Mouse (Mus musculus): ENCODE results near the gene Hnrnpr. TPM values are rescaled to one million over a fixed set of nuclear protein-coding genes. Genes with fewer than 3 reads are reported as not detected.

The Hnrnpr gene
- polyA plus RNA-seq, 1 experiment from 2014 or later: 263 TPM

DNA sequence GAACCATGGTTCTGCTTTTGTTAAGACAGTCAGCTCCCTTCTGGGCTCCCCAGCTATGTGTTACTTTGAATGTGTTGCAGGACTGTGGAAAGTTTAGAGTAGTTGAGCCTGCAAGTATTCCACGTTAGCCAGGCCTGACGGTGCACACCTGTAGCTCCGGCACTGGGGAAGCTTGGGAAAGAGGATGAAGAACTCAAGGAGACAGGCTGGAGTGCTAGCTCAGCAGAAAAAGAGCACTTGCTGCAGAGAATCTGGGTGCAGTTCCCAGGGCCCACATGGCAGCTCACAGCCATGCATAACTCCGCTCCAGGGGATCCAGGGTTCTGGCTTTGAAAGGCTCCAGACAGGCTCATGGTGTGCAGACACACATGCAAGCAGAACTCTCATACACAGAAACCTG is 46.7 kb downstream of the Hnrnpr start:
- ATAC-seq (ENCODE audit: low FRiP score, low read depth): no peak
- Histone ChIP-seq H3K9ac (no peak overlapping the region), H3K27me3 (no peaks in the 10 kb centered on the region), H3K9me3 (no peaks in the 10 kb centered on the region), H3K4me3 (no peak overlapping the region), H3K4me2 (replicated peaks) (no peak overlapping the region), H3K27ac (no peak overlapping the region), H3K4me1 (no peaks in the 10 kb centered on the region), H3K36me3 (peaks cover 85% of the 10 kb centered on the region)
- WGBS: 93% methylated on average over 4 of the region's 4 CpGs

DNA sequence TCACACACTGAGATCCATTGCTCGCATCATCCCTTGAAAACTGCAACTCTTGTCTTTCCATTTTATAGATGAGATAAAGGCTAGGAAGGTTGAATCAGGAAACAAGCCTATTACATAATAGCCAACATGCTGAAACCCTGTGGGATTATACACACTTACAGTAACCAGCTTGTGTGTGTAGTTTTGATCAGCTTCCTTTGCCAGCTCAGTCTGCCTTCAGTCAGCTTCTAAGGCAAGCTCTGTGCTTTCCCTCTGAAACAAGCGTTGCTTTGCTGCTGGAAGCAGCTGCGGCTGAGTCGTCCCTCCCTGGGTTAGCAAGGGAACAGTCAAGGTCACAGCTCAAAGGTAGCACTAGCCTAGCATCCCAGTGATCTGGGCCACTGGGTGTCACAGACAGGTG is 57.1 kb downstream of the Hnrnpr start:
- Histone ChIP-seq H3K36me3 (no peaks in the 10 kb centered on the region), H3K9me3 (no peaks in the 10 kb centered on the region), H3K4me2 (replicated peaks) (no peak overlapping the region), H3K27ac (no peak overlapping the region), H3K9ac (no peak overlapping the region), H3K27me3 (no peaks in the 10 kb centered on the region), H3K4me3 (no peak overlapping the region), H3K4me1 (no peaks in the 10 kb centered on the region; the same call in 1 of the 2 replicates)
- WGBS: 69% methylated on average over 4 of the region's 4 CpGs
- no peak for ATAC-seq (ENCODE audit: low FRiP score, low read depth)

DNA sequence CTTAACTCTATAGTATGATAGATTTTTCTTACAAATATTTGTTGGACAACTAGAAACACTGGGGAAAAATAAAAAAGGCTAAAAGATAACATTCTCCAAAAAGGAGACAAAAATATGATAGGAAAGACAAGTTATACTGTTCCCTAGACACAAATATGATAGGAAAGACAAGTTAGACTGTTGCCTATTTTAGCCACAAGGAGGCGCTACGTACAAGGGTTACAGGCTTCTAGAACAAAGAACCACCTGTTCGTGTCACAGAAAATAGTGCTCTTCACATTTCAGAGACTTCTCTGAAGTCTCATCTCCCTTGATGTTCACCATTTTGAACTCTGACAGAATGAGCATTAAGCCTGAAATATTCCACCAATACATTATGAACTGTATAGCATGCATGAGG is 59.0 kb downstream of the Hnrnpr start:
- 4% methylated on average over 3 of the region's 3 CpGs for WGBS
- Histone ChIP-seq H3K27ac (no peak overlapping the region), H3K9ac (no peak overlapping the region), H3K36me3 (no peaks in the 10 kb centered on the region), H3K4me3 (no peak overlapping the region), H3K27me3 (no peaks in the 10 kb centered on the region), H3K4me1 (no peaks in the 10 kb centered on the region), H3K9me3 (no peaks in the 10 kb centered on the region), H3K4me2 (replicated peaks) (no peak overlapping the region)
- ATAC-seq (ENCODE audit: low FRiP score, low read depth): no peak

DNA sequence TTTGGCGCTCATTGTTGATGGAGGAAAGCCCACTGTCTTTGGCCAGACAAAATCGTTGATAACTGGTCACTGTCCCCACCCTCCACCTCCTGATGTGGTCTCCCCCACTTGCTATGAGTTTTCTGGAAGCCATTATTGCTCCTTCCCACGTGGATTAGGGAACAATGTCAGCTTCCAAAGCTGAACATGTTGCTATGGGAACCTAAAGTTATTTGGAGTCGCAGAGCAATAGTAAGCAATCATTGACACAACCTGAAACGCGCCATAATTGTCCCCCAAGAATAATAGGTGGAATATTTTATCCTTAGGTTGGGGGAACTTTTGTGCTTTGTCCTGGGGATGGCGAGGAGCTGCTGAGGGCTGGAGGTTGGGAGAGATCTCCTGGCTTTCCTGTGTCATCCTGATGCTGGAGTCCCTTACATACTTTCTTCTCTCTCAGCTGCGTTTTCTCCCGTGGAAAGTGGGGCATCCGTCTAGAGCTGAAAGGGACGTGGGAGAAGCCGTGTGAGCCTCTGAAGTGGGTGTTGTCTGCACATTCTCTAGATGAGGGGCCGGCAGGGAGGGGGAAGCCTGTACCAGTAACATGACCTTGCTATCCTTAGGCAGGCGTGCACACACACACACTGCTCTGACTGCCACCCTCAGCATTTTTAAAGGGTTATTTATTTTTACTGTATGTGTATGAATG is 62.9 kb downstream of the Hnrnpr start:
- Histone ChIP-seq H3K36me3 (no peaks in the 10 kb centered on the region), H3K9me3 (no peaks in the 10 kb centered on the region), H3K4me2 (replicated peaks) (no peak overlapping the region), H3K9ac (no peak overlapping the region), H3K27me3 (no peaks in the 10 kb centered on the region), H3K27ac (no peak overlapping the region), H3K4me3 (no peak overlapping the region), H3K4me1 (no peaks in the 10 kb centered on the region)
- WGBS: 61% methylated on average over 14 of the region's 14 CpGs
- ATAC-seq (ENCODE audit: low FRiP score, low read depth): no peak

DNA sequence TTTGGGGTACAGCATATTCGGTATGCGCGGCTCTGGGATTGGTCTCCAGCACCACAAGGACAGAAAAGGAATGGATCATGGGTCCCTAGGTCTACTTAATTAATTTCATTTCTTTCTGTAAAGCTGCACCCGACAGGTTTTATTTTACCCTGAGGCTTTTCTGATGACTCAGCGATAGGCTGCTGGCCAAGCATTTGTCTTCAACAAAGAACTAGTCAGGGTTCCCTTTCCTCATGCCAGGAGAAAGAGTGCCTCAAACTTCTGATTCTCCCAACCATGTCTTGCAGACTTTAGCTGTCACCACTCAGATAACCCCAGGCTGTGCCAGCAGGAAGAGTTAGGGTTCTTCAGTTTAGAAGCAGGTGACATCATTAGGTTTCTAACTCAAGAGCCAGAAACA is 66.3 kb downstream of the Hnrnpr start:
- H3K9ac ChIP-seq: no peak overlapping the region
- H3K4me2 ChIP-seq (replicated peaks): no peak overlapping the region
- no peaks in the 10 kb centered on the region for H3K36me3 ChIP-seq
- no peaks in the 10 kb centered on the region for H3K9me3 ChIP-seq
- WGBS: 77% methylated on average over 5 of the region's 5 CpGs
- H3K4me3 ChIP-seq: no peak overlapping the region
- no peak for ATAC-seq (ENCODE audit: low FRiP score, low read depth)
- H3K27me3 ChIP-seq: no peaks in the 10 kb centered on the region
- H3K27ac ChIP-seq: no peak overlapping the region
- H3K4me1 ChIP-seq: no peaks in the 10 kb centered on the region

DNA sequence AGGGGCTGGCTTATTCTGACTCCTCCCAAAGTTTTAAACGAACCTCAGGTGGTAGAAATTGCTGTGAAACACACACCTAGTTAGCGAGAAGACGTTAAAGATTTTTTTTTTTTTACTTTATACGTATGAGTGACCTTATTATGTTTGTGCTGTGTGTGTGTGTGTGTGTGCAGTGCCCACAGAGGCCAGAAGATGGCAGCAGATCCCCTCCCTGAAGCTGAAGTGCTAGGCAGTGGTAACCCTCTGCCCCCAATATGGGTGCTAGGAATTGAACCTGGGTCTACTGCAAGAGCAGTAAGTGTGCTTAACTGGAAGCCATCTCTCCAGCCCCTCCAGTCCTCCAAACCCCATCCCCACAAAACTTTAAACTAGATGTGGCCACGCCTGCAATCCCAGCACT is 72.3 kb downstream of the Hnrnpr start:
- no peak for ATAC-seq (ENCODE audit: low FRiP score, low read depth)

DNA sequence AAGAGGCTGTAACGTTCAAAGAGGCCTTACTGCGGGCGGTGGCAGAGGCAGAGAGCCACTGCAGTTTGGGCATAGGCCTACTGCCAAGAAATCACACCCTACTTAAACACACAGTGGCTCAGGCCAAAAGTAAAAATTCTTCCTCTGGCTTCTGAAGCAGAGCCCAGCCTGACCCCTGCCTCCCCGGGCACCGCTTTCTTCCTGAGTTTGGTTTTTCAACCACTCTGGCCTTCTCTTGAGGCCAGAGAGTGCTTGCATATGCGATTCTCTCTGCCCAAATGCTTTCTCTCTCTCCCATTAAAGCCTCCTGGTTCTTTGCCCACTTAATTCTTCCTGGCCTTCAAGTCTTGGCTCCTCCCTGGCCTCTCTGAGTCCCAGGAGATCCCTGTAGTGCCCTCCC is 73.1 kb downstream of the Hnrnpr start:
- no peak for ATAC-seq (ENCODE audit: low FRiP score, low read depth)
- Histone ChIP-seq H3K27me3 (no peaks in the 10 kb centered on the region), H3K4me3 (no peak overlapping the region), H3K4me2 (replicated peaks) (no peak overlapping the region), H3K9me3 (no peaks in the 10 kb centered on the region), H3K9ac (no peak overlapping the region), H3K27ac (no peak overlapping the region), H3K36me3 (no peaks in the 10 kb centered on the region), H3K4me1 (no peaks in the 10 kb centered on the region)
- WGBS: 84% methylated on average over 6 of the region's 6 CpGs

More for the DNA sequence above, 72.3 kb downstream of the Hnrnpr start:
- Histone ChIP-seq H3K9ac (no peak overlapping the region), H3K27me3 (no peaks in the 10 kb centered on the region), H3K36me3 (no peaks in the 10 kb centered on the region), H3K9me3 (no peaks in the 10 kb centered on the region), H3K4me1 (no peaks in the 10 kb centered on the region), H3K4me3 (no peak overlapping the region), H3K4me2 (replicated peaks) (no peak overlapping the region), H3K27ac (no peak overlapping the region)
- 84% methylated on average over 5 of the region's 5 CpGs for WGBS

DNA sequence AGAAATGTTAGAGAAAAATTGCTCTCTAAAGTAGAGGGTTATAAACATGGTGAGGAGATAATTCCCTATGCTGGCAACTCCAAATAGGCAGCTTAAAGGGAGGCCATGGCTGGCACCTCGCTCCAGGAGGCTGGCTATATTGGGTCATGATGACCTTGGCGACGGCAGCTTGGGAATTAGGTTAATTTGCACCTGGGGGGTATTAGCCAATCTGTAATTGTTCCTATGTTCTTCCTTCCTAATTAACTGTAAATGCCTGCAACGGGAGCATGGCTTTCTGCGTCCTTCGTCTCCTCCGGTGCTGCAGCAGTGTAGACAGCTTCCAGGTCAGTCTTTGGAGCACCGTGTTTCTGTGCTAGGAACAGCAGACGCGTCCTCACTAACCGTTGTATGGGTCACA is 76.5 kb downstream of the Hnrnpr start:
- 44% methylated on average over 11 of the region's 11 CpGs for WGBS

DNA sequence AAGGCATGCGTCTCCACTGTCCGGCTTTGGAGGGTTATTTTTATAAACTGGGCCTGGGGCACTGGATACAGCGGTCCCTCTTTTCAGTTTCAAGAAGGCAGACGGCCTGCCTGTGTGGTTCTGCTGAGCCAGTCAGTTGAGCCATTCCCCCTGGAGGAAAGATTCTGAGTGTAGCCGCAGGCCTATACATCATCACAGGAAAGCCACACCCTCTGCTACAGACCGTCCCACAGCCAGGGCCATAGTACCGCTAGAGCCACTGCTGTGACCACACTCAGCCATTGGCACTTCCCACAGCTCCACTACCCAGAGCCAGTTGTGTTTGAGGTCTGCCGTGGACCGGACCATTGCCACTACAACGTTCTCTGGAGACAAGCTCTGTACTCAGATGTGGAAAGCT is 91.1 kb downstream of the Hnrnpr start:
- Histone ChIP-seq H3K27me3 (no peaks in the 10 kb centered on the region), H3K9ac (no peak overlapping the region), H3K27ac (no peak overlapping the region), H3K4me2 (replicated peaks) (no peak overlapping the region), H3K4me3 (no peak overlapping the region), H3K4me1 (no peaks in the 10 kb centered on the region), H3K9me3 (no peaks in the 10 kb centered on the region), H3K36me3 (no peaks in the 10 kb centered on the region)
- WGBS: 84% methylated on average over 10 of the region's 10 CpGs
- no peak for ATAC-seq (ENCODE audit: low FRiP score, low read depth)

More for the DNA sequence above, 76.5 kb downstream of the Hnrnpr start:
- no peaks in the 10 kb centered on the region for H3K36me3 ChIP-seq
- H3K27ac ChIP-seq: no peak overlapping the region
- H3K4me2 ChIP-seq (replicated peaks): no peak overlapping the region
- H3K4me3 ChIP-seq: no peak overlapping the region
- ATAC-seq (ENCODE audit: low FRiP score, low read depth): no peak
- H3K9ac ChIP-seq: no peak overlapping the region
- H3K9me3 ChIP-seq: no peaks in the 10 kb centered on the region
- H3K27me3 ChIP-seq: no peaks in the 10 kb centered on the region
- no peaks in the 10 kb centered on the region for H3K4me1 ChIP-seq

DNA sequence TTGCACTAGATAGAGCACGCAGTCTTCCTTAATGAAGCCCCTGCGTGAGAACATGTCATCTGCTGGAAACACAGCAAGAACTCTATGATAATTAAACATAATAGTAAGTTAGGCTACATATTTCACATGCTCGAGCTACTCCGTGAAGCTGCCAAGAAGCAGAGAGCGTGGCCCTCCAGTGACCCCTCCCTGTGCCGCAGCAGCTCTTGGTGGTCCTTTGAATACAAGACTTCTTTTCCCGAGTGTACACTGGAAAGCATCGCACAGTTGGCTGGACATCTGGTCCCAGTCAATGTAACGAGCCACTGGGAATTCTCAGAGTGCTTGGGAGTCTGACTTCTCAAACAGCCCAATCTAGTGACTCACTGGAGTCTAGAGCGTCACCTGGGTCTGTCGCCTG is 97.1 kb downstream of the Hnrnpr start:
- Histone ChIP-seq H3K27ac (no peak overlapping the region), H3K4me2 (replicated peaks) (no peak overlapping the region), H3K36me3 (no peaks in the 10 kb centered on the region), H3K4me3 (no peak overlapping the region), H3K4me1 (peaks cover 10% of the 10 kb centered on the region), H3K9ac (no peak overlapping the region), H3K27me3 (no peaks in the 10 kb centered on the region), H3K9me3 (no peaks in the 10 kb centered on the region)
- WGBS: 49% methylated on average over 11 of the region's 11 CpGs
- no peak for ATAC-seq (ENCODE audit: low FRiP score, low read depth)

Other genes starting within 250 kb of the Hnrnpr start
- gene Id3, start 167.4 kb upstream of the Hnrnpr start, polyA plus RNA-seq (2015; fragmentation: Nextera tagmentation; extraction: Ambion mirVana): 736 and 770 TPM in 2 replicates
- gene E2f2, start 138.5 kb upstream of the Hnrnpr start, polyA plus RNA-seq (2015; fragmentation: Nextera tagmentation; extraction: Ambion mirVana): 7.9 and 8.7 TPM in 2 replicates
- 15.1 and 16.4 TPM in 2 replicates for gene Asap3, start 104.6 kb upstream of the Hnrnpr start, polyA plus RNA-seq (2015; fragmentation: Nextera tagmentation; extraction: Ambion mirVana)
- gene Tcea3, start 63.2 kb upstream of the Hnrnpr start, polyA plus RNA-seq (2015; fragmentation: Nextera tagmentation; extraction: Ambion mirVana): 8.1 and 9.0 TPM in 2 replicates
- gene Zfp46, start 26.3 kb upstream of the Hnrnpr start, polyA plus RNA-seq (2015; fragmentation: Nextera tagmentation; extraction: Ambion mirVana): 24.3 and 28.4 TPM in 2 replicates
- 0.55 and 0.89 TPM in 2 replicates for gene Htr1d, start 112.6 kb downstream of the Hnrnpr start, polyA plus RNA-seq (2015; fragmentation: Nextera tagmentation; extraction: Ambion mirVana)
- gene 6030445D17Rik, start 151.3 kb downstream of the Hnrnpr start, polyA plus RNA-seq (2015; fragmentation: Nextera tagmentation; extraction: Ambion mirVana): 0.10 and 0.29 TPM in 2 replicates
- 155 TPM in 2 replicates for gene Luzp1, start 158.8 kb downstream of the Hnrnpr start, polyA plus RNA-seq (2015; fragmentation: Nextera tagmentation; extraction: Ambion mirVana)

Data from limb, embryonic 13.5 days (tissue).